Mouse (Mus musculus) gastrocnemius, postnatal 25 days (tissue): ENCODE data around the gene Hipk3. TPM values are rescaled to one million over a fixed set of nuclear protein-coding genes. Genes with fewer than 3 reads are reported as not detected.

Experiments used
- DNase-seq: peaks from one replicate; pipeline ENCODE4 v3.0.0; 2022
- total RNA-seq, 2 experiments: library from RNA; stranded (reverse); gene quantifications; 1 replicate in 1 of 2; 2 replicates in 1 of 2; pipeline ENCODE4 v1.2.3; 2021

Gene Hipk3
- total RNA-seq, 2 experiments from 2014 or later, result 158 to 199 TPM

DNA sequence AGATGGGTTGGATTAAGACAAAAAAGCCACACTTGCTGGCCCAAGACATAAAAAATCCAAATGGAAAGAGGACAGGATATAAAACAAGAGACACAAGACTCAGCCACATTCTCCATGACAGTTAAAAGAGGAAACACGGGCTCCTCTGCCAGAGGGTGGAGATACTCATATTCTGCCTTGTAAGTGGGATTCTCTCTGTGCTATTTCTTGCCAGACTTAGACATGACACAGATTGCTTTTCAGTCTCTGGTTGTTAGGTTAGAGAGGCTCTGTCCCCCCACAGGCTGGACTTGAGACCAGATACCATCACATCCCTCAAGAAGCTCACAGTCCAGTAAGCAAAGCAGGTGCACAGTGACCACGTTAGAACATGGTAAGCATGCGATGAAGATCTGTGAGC, 81.2 kb downstream of the Hipk3 start:
- no peak for DNase-seq

- no peak for DNase-seq
Observed at GRCm38 (mm10) chr2:104412496-104412895, 81.8 kb downstream of the Hipk3 start.

DNA sequence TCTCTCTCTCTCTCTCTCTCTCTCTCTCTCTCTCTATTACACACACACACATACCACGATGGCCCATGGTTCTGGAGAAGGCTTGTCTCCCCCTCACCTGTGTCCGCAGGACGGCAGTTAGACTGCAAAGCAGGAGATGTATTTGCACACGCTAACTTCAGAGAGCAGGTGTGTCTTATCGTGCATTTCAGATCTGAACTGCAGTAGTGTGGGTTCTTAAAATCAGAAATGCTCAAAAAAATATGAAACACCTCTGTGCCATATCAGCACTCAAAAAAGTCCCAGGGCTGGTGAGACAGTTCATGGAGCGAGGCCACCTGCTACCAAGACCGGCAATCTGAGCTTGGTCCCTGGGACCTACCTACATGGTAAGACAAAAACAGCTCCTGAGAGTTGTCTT, 82.4 kb downstream of the Hipk3 start:
- DNase-seq, result no peak

GRCm38 (mm10) chr2:104410963-104411545, 83.2 kb downstream of the Hipk3 start, which contains the start of gene D430041D05Rik:
TSS of gene D430041D05Rik (minus strand) at chr2:104411013.
- DNase-seq, result no peak

DNA sequence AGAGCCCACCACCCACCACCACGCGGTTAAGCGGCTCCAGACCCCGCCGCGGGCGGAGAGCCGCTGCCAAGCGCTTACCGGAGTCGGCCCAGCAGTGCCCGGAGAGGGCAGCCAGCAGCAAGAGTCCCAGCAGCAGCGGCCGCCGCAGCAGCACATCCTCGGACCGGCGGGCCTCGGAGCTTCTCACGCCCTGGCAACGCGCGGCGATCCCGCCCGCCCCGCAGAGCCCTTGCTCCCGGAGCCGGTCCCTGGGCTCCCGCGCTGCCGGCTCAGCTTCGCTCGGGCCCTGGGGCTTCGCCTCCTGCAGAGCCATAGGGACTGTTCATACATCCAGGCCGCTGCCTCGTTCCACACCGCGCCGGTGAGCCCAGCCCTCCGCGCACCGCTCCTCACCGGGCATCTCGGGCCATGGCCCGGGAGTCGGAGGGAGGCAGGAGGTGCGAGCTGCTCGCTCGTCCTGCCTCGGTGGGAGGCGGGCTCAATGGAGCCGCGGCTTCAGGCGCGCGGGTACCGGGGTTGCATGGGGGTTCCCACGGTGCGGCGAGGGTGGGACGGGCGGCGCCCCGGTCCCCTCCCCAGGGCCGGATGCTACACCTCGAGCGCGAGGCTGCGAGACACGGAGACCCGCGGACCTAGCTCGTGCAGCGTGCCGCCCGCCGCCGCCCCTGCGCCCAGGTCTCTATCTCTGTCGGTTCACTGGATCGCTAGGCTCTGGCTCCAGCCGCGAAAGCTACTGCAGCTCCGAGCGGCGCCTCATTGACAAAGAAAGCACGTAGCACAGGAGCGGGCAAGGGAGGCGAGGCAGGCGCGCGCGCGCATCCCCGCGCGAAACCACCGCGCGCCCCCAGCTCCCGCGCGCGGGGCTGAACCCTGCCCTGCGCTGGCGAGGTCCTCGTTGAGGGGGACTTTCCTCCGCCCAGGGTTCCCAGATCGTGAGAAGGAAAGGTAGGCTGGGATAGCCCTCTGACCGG, 84.1 kb downstream of the Hipk3 start:
- DNase-seq, result no peak

GRCm38 (mm10) chr2:104408351-104408750, 85.9 kb downstream of the Hipk3 start:
- DNase-seq, result no peak

DNA sequence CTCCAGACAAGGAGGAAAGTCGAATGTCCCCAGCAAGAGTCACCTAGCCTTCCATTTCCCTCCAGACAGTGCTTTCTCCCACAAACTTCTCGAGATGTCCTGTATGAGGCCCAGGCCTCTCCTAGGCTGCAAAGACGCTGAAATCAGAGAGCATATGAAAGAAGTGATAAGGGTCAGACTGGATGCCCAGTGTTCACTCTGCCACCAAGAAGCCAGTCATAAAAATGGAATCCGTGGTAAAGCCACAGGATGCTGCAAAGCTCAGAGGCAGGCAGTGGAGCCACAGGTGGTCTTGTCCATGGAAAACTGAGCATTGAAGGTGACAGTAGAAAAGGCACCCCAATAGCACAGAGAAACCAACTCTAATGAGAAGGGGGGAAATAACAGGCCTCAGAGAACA, 86.3 kb downstream of the Hipk3 start:
- no peak for DNase-seq

GRCm38 (mm10) chr2:104404036-104404435, 90.2 kb downstream of the Hipk3 start:
- no peak for DNase-seq

- no peak for DNase-seq
Observed at GRCm38 (mm10) chr2:104398651-104399290, 95.5 kb downstream of the Hipk3 start.

GRCm38 (mm10) chr2:104395961-104396360, 98.3 kb downstream of the Hipk3 start:
- DNase-seq, result no peak

DNA sequence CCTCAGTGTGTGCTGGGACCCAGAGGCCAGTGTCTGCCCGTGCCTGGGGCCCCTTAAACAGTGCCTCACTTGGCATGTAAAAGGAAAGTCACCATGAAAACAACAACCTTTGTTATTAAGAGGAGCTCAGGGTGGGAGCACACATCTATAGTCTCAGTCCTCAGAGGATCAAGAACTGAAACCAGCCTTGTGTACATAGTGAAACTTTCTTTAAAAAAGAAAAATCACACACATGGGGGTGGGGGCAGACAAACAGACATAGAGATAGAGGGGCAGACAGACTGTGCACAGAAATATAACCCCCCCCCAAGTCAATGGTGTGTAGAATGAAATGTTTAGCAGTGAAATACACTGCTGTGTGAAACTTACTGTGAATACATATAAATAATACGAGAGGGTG, 99.5 kb downstream of the Hipk3 start:
- no peak for DNase-seq

- no peak for DNase-seq
Observed at GRCm38 (mm10) chr2:104392700-104393312, 101.4 kb downstream of the Hipk3 start.

GRCm38 (mm10) chr2:104389231-104389630, 105.0 kb downstream of the Hipk3 start:
- DNase-seq, result no peak

GRCm38 (mm10) chr2:104385941-104386340, 108.3 kb downstream of the Hipk3 start:
- no peak for DNase-seq

- DNase-seq, result no peak
Observed at GRCm38 (mm10) chr2:104383589-104383988, 110.7 kb downstream of the Hipk3 start.

DNA sequence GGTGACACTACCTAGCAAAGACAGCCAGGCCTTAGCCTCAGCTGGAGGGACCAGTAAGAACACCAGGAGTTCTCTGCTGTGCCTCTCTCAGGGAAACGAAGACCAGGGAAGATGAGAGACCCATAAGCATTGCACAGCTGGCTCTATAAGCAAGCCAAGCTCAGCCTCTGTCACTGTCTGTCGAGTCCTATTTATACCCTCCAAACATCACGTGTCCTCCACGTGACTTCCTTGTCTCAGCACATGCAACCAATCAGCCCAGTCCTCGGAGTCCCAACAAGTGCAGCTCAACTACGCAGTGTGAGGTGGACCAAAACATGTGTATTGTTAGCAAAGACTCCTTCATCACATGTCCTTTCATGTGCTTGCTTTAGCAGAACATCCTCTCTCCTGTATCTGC, 111.4 kb downstream of the Hipk3 start:
- no peak for DNase-seq

DNA sequence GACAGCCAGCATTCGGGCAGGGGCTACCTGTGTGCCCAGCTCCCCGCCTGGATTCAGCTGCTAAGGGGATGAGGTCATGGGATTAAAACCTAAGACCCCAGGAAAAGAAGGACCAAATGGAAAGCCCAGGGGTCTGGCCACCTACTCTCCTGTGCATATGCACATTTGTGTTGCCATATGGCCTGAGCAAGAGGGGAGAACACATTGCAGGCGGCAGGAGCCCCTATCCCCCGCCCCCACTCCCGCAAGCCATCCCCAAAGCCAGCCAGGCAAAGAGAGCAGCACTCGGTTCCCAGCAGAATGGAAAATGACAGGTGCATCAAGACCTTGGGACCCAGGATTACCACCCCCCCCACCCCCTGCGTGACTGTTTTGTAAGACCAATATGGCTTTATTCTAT, 114.9 kb downstream of the Hipk3 start:
- no peak for DNase-seq

GRCm38 (mm10) chr2:104378791-104379190, 115.5 kb downstream of the Hipk3 start:
- DNase-seq, result no peak

- DNase-seq, result no peak
Observed at GRCm38 (mm10) chr2:104377990-104378389, 116.3 kb downstream of the Hipk3 start.
